Mouse (Mus musculus) thymus, adult 2 months (tissue): ENCODE results near the gene Acsf3. TPM values are rescaled to one million over a fixed set of nuclear protein-coding genes. Genes with fewer than 3 reads are reported as not detected.

Experiments
- DNase-seq: peaks from one replicate; pipeline ENCODE4 v3.0.0; 2021
- H3K27ac ChIP-seq: fragments of 200-500 bp; 2 replicates; pipeline ENCODE4 v1.5.1; 2012; ENCODE audit warnings: low read length, control low read depth; ENCODE audit not compliant: control insufficient read depth, insufficient read depth
- H3K27me3 ChIP-seq: fragments of 200-500 bp; 2 replicates; pipeline ENCODE4 v1.6.1; 2012; ENCODE audit warnings: mild to moderate bottlenecking, low read length, moderate library complexity, mixed read lengths; ENCODE audit not compliant: control insufficient read depth, insufficient read depth
- H3K36me3 ChIP-seq: fragments of 200-500 bp; 2 replicates; pipeline ENCODE4 v1.6.1; 2012; ENCODE audit warnings: mild to moderate bottlenecking, low read length, moderate library complexity; ENCODE audit not compliant: control insufficient read depth, insufficient read depth
- H3K4me1 ChIP-seq: fragments of 200-500 bp; replicated peaks from 2 replicates; pipeline ENCODE4 v1.6.1; 2012; ENCODE audit warnings: low read length; ENCODE audit not compliant: control insufficient read depth, insufficient read depth
- H3K4me3 ChIP-seq: fragments of 200-500 bp; 2 replicates; pipeline ENCODE4 v1.5.1; 2012; ENCODE audit warnings: mild to moderate bottlenecking, low read length, control low read depth, moderate library complexity; ENCODE audit not compliant: control insufficient read depth, insufficient read depth
- CTCF ChIP-seq: fragments of 200-500 bp; IDR thresholded peaks from 2 replicates; pipeline ENCODE4 v1.5.1; 2012; ENCODE audit warnings: mild to moderate bottlenecking, control low read depth, low read length, moderate library complexity, borderline replicate concordance; ENCODE audit not compliant: control insufficient read depth, poor library complexity, insufficient read depth; ENCODE audit errors: extremely low read depth
- POLR2A ChIP-seq: fragments of 200-500 bp; IDR thresholded peaks from 2 replicates; pipeline ENCODE4 v1.6.1; 2012; ENCODE audit warnings: mild to moderate bottlenecking, low read length, control low read depth, moderate library complexity; ENCODE audit not compliant: control insufficient read depth, poor library complexity, insufficient read depth; ENCODE audit errors: extremely low read depth
- WGBS: fragments of 180-500 bp; shearing (Covaris S2); methylation state at CpG from one replicate; pipeline ENCODE4 v1.1.7; 2018; 5-methylcytosine and 5-hydroxymethylcytosine counted together
- polyA plus RNA-seq: library from polyadenylated mRNA; depleted of rRNA; stranded (reverse); fragments of >200 nt; gene quantifications from 2 replicates; pipeline ENCODE4 v1.2.3, GENCODE M21; 2012; rRNA removed

Gene Acsf3
- polyA plus RNA-seq, 1 experiment, result 17.5 TPM

DNA sequence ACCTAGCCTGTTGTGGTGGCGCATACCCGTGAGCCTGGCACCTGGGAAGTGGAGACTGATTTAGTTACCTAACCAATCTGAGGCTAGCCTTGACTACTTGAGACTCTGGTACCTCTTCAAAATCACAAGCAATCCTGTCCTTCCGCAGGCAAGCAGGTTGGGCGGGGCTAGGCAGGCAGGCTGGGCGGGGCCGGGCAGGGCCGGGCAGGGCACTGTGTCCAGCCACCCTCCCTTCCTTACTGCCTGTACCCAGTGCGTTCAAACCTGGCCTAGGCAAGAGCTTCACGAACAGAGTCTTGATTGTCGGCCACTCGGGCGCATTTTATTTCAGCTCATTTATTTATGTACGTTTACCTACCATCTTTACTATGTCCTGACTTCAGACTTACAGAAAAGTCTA, 84.6 kb downstream of the Acsf3 start:
- TF ChIP-seq POLR2A (no peak), CTCF (no peak)
- no peak for DNase-seq
- Histone ChIP-seq H3K4me1 (peaks cover 3% of the 10 kb centered on the region; the same call in 1 of the 2 replicates), H3K4me3 (no peak overlapping the region), H3K27me3 (no peaks in the 10 kb centered on the region), H3K27ac (no peak overlapping the region), H3K36me3 (no peaks in the 10 kb centered on the region)
- WGBS, result 87% methylated on average over 13 of the region's 13 CpGs

GRCm38 (mm10) chr8:122864719-122865129, 89.4 kb downstream of the Acsf3 start:
- Histone ChIP-seq H3K27me3 (no peaks in the 10 kb centered on the region), H3K36me3 (no peaks in the 10 kb centered on the region), H3K4me1 (peaks cover 6% of the 10 kb centered on the region), H3K4me3 (peak overlapping the region; percentile 20), H3K27ac (no peak overlapping the region)
- no peak for TF ChIP-seq POLR2A
- TF ChIP-seq CTCF, result no peak
- no peak for DNase-seq
- 59% methylated on average over 26 of the region's 26 CpGs for WGBS

GRCm38 (mm10) chr8:122865441-122865840, 90.2 kb downstream of the Acsf3 start:
- Histone ChIP-seq H3K27ac (no peak overlapping the region), H3K27me3 (no peaks in the 10 kb centered on the region), H3K4me3 (peak overlapping the region; percentile 20), H3K36me3 (no peaks in the 10 kb centered on the region), H3K4me1 (peaks cover 12% of the 10 kb centered on the region)
- TF ChIP-seq POLR2A (no peak), CTCF (no peak)
- peak; percentile 48 for DNase-seq
- WGBS, result 56% methylated on average over 10 of the region's 10 CpGs

GRCm38 (mm10) chr8:122866231-122866630, 90.9 kb downstream of the Acsf3 start:
- H3K4me3 ChIP-seq, result no peak overlapping the region
- peaks cover 16% of the 10 kb centered on the region for H3K4me1 ChIP-seq
- TF ChIP-seq CTCF (no peak), POLR2A (no peak)
- no peak overlapping the region for H3K27ac ChIP-seq
- H3K27me3 ChIP-seq, result no peaks in the 10 kb centered on the region
- no peak for DNase-seq
- WGBS, result 78% methylated on average over 8 of the region's 8 CpGs
- no peaks in the 10 kb centered on the region for H3K36me3 ChIP-seq

Other genes starting within 250 kb of the Acsf3 start
- gene Piezo1, start 224.2 kb upstream of the Acsf3 start, polyA plus RNA-seq, result 93.6 and 106 TPM in 2 replicates
- 136 and 210 TPM in 2 replicates for gene Cdt1, start 207.5 kb upstream of the Acsf3 start, polyA plus RNA-seq
- 119 and 136 TPM in 2 replicates for gene Aprt, start 198.6 kb upstream of the Acsf3 start, polyA plus RNA-seq
- gene Galns, start 164.0 kb upstream of the Acsf3 start, polyA plus RNA-seq, result 15.6 and 19.2 TPM in 2 replicates
- gene Trappc2l, start 163.8 kb upstream of the Acsf3 start, polyA plus RNA-seq, result 104 and 133 TPM in 2 replicates
- gene Pabpn1l, start 152.7 kb upstream of the Acsf3 start, polyA plus RNA-seq, result 0.20 and 0.42 TPM in 2 replicates
- gene Cbfa2t3, start 76.4 kb upstream of the Acsf3 start, polyA plus RNA-seq, result 62.3 and 76.8 TPM in 2 replicates
- 0.11 and 0.13 TPM in 2 replicates for gene Cdh15, start 72.5 kb downstream of the Acsf3 start, polyA plus RNA-seq